Mouse (Mus musculus) urinary bladder, adult 18-20 months (tissue): ENCODE data around the gene Gm4836.
"Not testable (repeated sequence)": the region's sequence is repeated elsewhere in the genome, so short reads cannot be mapped to it uniquely, and the experiment has no call there.

Source experiments
- DNase-seq, 2 experiments: peaks; one replicate each; pipeline ENCODE4 v3.0.0; 2022; ENCODE audit warnings: low spot score in 2 of 2, mixed read lengths in 2 of 2

Gene Gm4836

GRCm38 (mm10) chrX:28293532-28293931 lies at the start of gene Gm4836:
TSS of gene Gm4836 (minus strand) at chrX:28293632.
- DNase-seq: not testable (repeated sequence)
